Mouse (Mus musculus) embryonic facial prominence, embryonic 13.5 days (tissue): ENCODE data around the gene Rbp4. TPM values are rescaled to one million over a fixed set of nuclear protein-coding genes. Genes with fewer than 3 reads are reported as not detected.

ENCODE experiments used
- ATAC-seq: fragments of 200-750 bp; cut with Nextera tagmentation; 2 replicates; pipeline ENCODE4 v1.8.0; 2017; ENCODE audit warnings: low read depth; ENCODE audit not compliant: insufficient number of reproducible peaks, insufficient read depth, low FRiP score, low TSS enrichment
- H3K27ac ChIP-seq: fragments of 300-500 bp; sonication (generic); 2 replicates; pipeline ENCODE4 v1.5.1; 2015; ENCODE audit warnings: moderate library complexity, mild to moderate bottlenecking, inconsistent platforms
- H3K27me3 ChIP-seq: fragments of 300-500 bp; sonication (generic); 2 replicates; pipeline ENCODE4 v1.6.1; 2015; ENCODE audit warnings: mild to moderate bottlenecking, inconsistent platforms
- H3K36me3 ChIP-seq: fragments of 300-500 bp; sonication (generic); 2 replicates; pipeline ENCODE4 v1.6.1; 2015; ENCODE audit warnings: mild to moderate bottlenecking, inconsistent platforms
- H3K4me1 ChIP-seq: fragments of 300-500 bp; sonication (generic); 2 replicates; pipeline ENCODE4 v1.6.1; 2015; ENCODE audit warnings: inconsistent platforms
- H3K4me2 ChIP-seq: fragments of 300-500 bp; sonication (generic); 2 replicates; pipeline ENCODE4 v1.6.1; 2015; ENCODE audit warnings: moderate library complexity, mild to moderate bottlenecking, inconsistent platforms
- H3K4me3 ChIP-seq: fragments of 300-500 bp; sonication (generic); 2 replicates; pipeline ENCODE4 v1.5.1; 2015; ENCODE audit warnings: mild to moderate bottlenecking, inconsistent platforms
- H3K9ac ChIP-seq: fragments of 300-500 bp; sonication (generic); 2 replicates; pipeline ENCODE4 v1.6.1; 2015; ENCODE audit warnings: mild to moderate bottlenecking, inconsistent platforms
- H3K9me3 ChIP-seq: fragments of 300-500 bp; sonication (generic); 2 replicates; pipeline ENCODE4 v1.6.1; 2016; ENCODE audit warnings: inconsistent platforms
- WGBS: fragments of 180-500 bp; shearing (Covaris S2); methylation state at CpG from one replicate; pipeline ENCODE4 v1.1.7; 2015; ENCODE audit warnings: mixed read lengths; 5-methylcytosine and 5-hydroxymethylcytosine counted together
- polyA plus RNA-seq: library from polyadenylated mRNA; unstranded; fragments of >200 nt; fragmentation: Nextera tagmentation; extraction: Ambion mirVana; gene quantifications from 2 replicates; pipeline ENCODE4 v1.2.1, GENCODE M21; 2015

The Rbp4 gene
- polyA plus RNA-seq, 1 experiment from 2014 or later, result 2.3 TPM

DNA sequence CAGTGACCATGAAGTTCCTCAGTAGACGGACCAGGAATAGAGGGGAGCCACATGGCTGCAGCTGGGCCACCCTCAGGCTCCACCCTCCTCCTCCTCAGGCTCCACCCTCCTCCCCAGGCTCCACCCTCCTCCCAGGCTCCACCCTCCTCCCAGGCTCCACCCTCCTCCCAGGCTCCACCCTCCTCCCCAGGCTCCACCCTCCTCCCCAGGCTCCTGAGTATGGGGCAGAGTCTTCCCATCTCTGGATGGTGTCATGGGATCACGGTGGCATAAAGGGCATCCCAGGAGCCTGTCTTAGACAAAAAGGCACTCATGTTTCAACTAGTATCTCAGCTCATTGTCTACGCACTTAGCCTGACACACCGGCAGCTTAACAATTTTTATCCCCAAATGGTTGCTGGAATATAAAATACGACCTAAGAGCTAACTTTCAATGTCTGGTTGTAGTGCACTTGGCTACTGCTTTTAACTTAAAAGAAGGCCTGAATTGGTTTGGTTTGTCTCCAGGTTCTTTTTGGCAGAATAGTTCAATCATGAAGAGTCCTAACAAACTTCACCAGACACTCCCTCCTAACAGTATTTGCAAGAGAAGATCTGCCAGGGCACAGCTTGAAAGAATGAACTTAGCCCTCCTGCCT, 4.8 kb downstream of the Rbp4 start:
- Histone ChIP-seq H3K4me2 (no peak overlapping the region), H3K36me3 (no peaks in the 10 kb centered on the region), H3K27me3 (peaks cover 38% of the 10 kb centered on the region), H3K9me3 (no peaks in the 10 kb centered on the region), H3K4me1 (peaks cover 8% of the 10 kb centered on the region; the same call in 1 of the 2 replicates), H3K27ac (no peak overlapping the region), H3K4me3 (no peak overlapping the region), H3K9ac (no peak overlapping the region)
- no peak for ATAC-seq
- WGBS, result 83% methylated on average over 5 of the region's 5 CpGs

DNA sequence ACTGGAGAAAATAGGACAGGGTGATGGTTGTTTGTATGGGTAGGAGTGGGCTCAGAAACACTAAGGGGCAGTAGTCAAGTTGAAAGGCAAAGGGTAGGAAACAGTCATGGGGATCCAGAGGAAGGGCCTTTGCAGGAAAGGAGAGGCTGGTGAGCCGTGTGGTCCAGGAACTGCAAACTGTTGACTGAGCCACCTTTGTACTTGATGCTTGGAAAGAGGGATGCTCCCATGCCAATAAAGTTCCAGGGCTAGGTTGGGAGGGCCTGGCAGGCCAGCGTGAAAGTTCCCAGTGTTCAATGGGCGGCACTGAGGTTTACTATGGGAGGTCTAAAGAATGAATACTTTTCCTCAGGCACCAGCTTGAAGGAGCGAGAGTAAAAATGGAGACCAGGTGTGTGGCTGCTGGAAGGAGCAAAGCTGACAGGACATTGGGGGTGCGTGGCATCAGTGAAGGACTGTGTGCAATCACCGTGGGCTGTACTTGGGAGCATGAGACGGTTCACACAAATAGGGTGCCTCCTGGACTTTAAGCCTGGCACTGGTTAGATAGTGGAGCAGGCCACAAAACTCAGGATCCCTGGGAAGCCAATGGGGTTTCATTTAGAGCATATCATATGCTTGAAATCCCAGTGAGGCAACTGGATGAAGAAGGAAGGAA, 10.1 kb downstream of the Rbp4 start:
- Histone ChIP-seq H3K4me1 (no peaks in the 10 kb centered on the region), H3K9ac (no peak overlapping the region), H3K27me3 (no peaks in the 10 kb centered on the region), H3K9me3 (no peaks in the 10 kb centered on the region), H3K4me3 (no peak overlapping the region), H3K27ac (no peak overlapping the region), H3K4me2 (no peak overlapping the region), H3K36me3 (no peaks in the 10 kb centered on the region)
- WGBS, result 87% methylated on average over 7 of the region's 7 CpGs
- ATAC-seq, result no peak

DNA sequence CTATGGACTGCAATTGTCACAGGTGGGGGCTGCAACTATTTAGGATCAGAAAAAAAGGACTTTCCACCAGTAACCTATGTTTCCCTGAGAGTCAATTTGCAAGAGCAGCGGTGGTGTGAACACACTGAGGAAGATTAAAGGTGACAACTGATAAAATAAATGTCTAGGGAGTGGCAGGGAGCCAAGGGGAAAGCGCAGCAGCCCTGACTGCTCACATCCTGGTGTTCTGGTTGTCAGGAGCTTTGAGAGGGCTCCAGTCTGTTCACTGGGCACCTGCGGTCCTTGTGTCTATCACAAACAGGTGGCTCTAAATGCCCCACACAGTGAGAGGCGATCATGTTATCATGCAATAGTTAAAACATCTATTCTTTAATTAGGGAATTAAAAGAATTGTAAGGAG, 12.5 kb downstream of the Rbp4 start:
- Histone ChIP-seq H3K36me3 (no peaks in the 10 kb centered on the region), H3K27me3 (no peaks in the 10 kb centered on the region), H3K9me3 (no peaks in the 10 kb centered on the region), H3K4me2 (no peak overlapping the region), H3K9ac (no peak overlapping the region), H3K4me1 (no peaks in the 10 kb centered on the region), H3K27ac (no peak overlapping the region), H3K4me3 (no peak overlapping the region)
- WGBS, result 40% methylated on average over 4 of the region's 4 CpGs
- no peak for ATAC-seq

DNA sequence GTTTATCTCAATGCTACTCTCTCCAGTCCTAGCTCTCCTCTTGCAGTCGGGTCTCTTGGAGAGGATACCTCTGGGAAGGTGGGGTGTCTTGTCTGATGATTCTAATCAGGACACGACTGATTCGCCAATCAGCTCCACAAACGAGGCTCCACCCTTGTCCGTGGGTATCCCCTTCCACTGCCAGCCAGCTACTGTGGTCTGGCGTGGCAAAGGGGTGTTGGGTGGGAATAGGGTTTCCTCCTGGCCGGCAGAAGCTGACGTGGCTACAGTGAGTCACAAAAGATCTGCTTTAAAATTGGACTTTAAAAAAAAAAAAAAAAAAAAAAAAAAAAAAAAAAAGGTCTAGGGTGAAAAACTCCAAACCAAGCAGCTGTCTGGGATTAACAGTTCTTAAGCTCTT, 14.0 kb downstream of the Rbp4 start:
- no peaks in the 10 kb centered on the region for H3K4me1 ChIP-seq
- H3K4me2 ChIP-seq, result no peak overlapping the region
- no peak overlapping the region for H3K9ac ChIP-seq
- WGBS, result 70% methylated on average over 8 of the region's 8 CpGs
- no peak overlapping the region for H3K4me3 ChIP-seq
- no peaks in the 10 kb centered on the region for H3K27me3 ChIP-seq
- no peak for ATAC-seq
- H3K27ac ChIP-seq, result no peak overlapping the region
- H3K9me3 ChIP-seq, result no peaks in the 10 kb centered on the region
- no peaks in the 10 kb centered on the region for H3K36me3 ChIP-seq

DNA sequence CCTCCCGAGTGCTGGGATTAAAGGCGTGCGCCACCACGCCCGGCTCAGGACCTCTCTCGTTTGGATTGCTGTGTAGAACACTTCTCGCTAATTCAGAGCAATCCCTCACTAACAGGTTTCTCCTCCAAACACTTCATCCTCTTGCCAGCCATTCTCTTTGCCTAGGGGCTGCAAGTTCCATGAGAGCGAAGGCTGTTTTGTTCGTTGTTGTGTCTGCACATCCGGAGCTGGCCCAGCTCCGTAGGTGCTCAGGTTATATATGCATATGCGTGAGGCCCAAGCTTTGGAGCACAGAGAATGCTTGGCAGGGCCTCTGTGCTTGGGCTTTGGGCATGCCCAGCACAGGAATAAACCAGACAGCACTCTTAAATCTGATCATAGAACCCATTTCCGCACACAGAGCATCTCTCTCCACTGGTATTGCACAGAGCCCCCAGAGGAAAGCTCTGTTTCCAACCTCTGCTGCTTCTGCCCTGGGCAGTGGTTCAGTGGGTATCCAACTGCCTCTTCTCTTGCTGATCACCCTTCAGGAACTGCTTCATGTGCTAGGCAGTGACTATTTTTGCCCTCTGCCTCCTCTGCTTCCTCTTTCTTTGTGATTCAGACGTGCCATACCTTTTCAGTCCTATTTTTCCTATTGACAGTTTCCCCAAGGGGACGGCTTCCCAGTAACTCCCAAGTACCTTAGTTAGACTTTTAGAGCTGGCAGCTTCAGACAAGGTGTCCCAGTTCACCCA, 15.4 kb downstream of the Rbp4 start:
- Histone ChIP-seq H3K27me3 (no peaks in the 10 kb centered on the region; the same call in 1 of the 2 replicates), H3K4me2 (no peak overlapping the region), H3K4me1 (no peaks in the 10 kb centered on the region), H3K4me3 (no peak overlapping the region), H3K36me3 (no peaks in the 10 kb centered on the region), H3K27ac (no peak overlapping the region), H3K9ac (no peak overlapping the region), H3K9me3 (no peaks in the 10 kb centered on the region)
- 92% methylated on average over 15 of the region's 15 CpGs for WGBS
- ATAC-seq, result no peak

DNA sequence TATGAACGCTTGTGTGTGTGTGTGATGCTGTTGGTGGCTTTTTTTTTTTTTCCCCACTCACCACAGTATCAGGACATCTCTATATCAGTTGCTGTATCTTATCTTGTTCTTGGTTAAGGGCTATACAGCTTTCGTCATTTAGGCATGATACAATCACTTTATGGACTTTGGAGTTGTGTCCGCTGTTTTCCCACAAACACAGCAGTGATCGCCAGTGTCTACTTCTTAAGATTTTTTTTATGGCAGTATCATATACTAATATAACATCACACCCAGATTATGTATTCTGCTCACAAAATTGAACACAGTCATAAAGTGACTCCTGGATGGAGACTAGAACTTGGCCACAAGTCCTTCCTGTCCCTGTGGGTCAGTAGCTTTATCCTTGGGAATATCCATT, 17.2 kb downstream of the Rbp4 start:
- no peak overlapping the region for H3K4me3 ChIP-seq
- no peaks in the 10 kb centered on the region; the same call in 1 of the 2 replicates for H3K27me3 ChIP-seq
- no peaks in the 10 kb centered on the region for H3K9me3 ChIP-seq
- no peak overlapping the region for H3K9ac ChIP-seq
- no peak overlapping the region for H3K27ac ChIP-seq
- H3K4me1 ChIP-seq, result no peaks in the 10 kb centered on the region
- H3K4me2 ChIP-seq, result no peak overlapping the region
- H3K36me3 ChIP-seq, result no peaks in the 10 kb centered on the region
- no peak for ATAC-seq
- WGBS, result 91% methylated on average over 4 of the region's 4 CpGs

DNA sequence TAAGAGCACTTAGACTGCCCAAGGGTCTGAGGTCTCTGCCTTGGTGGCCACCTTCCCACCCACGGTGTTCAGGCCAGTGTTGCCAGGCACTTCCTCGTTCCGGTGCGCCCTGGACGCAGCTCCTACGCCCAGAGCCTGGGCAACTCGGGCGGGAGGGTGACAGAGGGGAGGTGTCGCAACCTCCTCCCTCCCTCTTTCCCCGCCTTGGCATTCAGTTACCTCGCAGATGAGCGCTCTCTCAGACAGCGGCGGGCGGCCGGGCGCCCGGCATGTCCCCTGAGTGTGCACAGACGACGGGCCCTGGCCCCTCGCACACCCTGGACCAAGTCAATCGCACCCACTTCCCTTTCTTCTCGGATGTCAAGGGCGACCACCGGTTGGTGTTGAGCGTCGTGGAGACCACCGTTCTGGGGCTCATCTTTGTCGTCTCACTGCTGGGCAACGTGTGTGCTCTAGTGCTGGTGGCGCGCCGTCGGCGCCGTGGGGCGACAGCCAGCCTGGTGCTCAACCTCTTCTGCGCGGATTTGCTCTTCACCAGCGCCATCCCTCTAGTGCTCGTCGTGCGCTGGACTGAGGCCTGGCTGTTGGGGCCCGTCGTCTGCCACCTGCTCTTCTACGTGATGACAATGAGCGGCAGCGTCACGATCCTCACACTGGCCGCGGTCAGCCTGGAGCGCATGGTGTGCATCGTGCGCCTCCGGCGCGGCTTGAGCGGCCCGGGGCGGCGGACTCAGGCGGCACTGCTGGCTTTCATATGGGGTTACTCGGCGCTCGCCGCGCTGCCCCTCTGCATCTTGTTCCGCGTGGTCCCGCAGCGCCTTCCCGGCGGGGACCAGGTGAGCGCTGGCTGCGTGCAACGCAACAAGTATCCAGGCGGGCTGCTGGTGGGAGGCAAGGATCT, 28.0 kb downstream of the Rbp4 start, which contains the start of gene Ffar4:
Gene Ffar4 (plus strand): TSS at position 214 of the 901 bp plus-strand sequence.
- peaks cover 66% of the 10 kb centered on the region for H3K27me3 ChIP-seq
- H3K4me2 ChIP-seq, result peak within 1 kb of the TSS; percentile 65
- no peak for ATAC-seq
- under 1% methylated on average over 77 of the region's 77 CpGs for whole genome bisulfite sequencing
- peaks cover 9% of the 10 kb centered on the region for H3K4me1 ChIP-seq
- no peaks in the 10 kb centered on the region for H3K36me3 ChIP-seq
- H3K27ac ChIP-seq, result no peak within 1 kb of the TSS
- peak within 1 kb of the TSS; percentile 40 for H3K4me3 ChIP-seq
- H3K9me3 ChIP-seq, result no peaks in the 10 kb centered on the region
- H3K9ac ChIP-seq, result 0 out of 2 replicates have a peak within 1 kb of the TSS, but pooled peaks have one; percentile 44

DNA sequence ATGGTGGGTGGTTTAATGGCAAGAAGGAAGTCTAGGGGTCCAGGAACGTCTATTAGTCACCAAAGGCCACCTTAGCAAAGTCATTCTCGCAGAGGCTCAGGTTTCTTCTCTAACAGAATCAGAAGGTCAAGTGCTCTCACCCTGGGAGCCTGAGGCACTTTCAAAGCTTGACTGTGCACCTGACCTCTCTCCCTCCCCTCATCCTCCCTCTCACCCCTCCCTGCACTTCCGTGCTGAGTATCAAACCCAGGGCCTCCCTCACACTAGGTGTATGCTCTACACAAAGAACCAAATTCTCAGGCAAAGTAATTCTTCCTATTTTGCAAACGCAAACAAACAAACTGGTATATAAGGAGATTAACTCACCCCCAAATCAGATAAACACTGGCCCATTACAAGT, 28.9 kb downstream of the Rbp4 start:
- no peak overlapping the region for H3K4me2 ChIP-seq
- H3K36me3 ChIP-seq, result no peaks in the 10 kb centered on the region
- no peak overlapping the region for H3K4me3 ChIP-seq
- ATAC-seq, result no peak
- 4% methylated on average over 4 of the region's 4 CpGs for WGBS
- no peak overlapping the region for H3K27ac ChIP-seq
- no peaks in the 10 kb centered on the region for H3K9me3 ChIP-seq
- H3K27me3 ChIP-seq, result peaks cover 66% of the 10 kb centered on the region
- H3K4me1 ChIP-seq, result peaks cover 9% of the 10 kb centered on the region
- no peak overlapping the region for H3K9ac ChIP-seq

DNA sequence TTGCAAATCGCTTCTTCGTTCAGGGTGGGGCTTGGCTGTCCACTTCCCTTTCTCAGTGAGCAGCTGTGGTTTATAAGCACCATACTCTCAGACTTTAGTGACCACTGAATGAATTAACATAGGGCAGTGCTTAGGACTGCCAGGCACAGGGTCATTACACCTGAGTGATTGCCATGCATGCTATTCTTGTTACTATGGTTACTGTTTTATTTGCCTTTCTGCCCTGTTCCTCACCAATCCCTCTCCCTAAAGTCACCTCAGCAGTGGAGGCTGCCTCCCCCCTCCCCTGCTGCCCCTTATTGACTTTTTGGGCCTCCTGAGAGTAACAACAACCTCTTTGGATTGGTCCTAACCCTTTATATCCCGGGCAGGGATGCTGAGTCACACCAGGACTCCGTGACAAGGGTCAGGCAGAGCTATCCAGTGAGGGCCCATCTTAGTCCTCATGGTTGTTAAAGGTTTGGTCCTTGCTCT, 33.5 kb downstream of the Rbp4 start:
- Histone ChIP-seq H3K36me3 (no peaks in the 10 kb centered on the region), H3K27me3 (peaks cover 29% of the 10 kb centered on the region), H3K27ac (no peak overlapping the region), H3K4me1 (no peaks in the 10 kb centered on the region), H3K9ac (no peak overlapping the region), H3K9me3 (no peaks in the 10 kb centered on the region), H3K4me2 (no peak overlapping the region), H3K4me3 (no peak overlapping the region)
- WGBS, result 69% methylated on average over 4 of the region's 4 CpGs
- no peak for ATAC-seq

DNA sequence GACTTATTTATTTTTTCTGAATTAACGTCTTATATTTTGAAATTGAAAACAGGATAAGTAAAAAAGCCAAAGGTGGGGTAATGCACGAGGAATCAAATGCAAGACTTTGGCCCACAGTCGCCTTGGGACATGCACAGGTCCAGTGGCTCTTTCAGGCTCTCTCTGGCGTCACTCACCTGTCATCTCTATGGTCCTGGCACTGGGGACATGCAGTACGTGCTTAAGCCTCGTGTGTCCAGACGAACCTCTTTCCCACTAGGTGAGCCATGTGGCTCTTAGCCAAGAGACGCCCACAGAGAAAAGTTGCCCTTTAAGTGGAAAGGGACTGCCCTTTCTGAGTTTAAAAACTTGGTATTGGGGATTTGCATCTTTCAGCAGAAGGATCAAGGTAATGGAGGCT, 35.7 kb downstream of the Rbp4 start:
- Histone ChIP-seq H3K27ac (no peak overlapping the region), H3K9me3 (no peaks in the 10 kb centered on the region), H3K27me3 (peaks cover 9% of the 10 kb centered on the region), H3K4me2 (no peak overlapping the region), H3K9ac (no peak overlapping the region), H3K36me3 (no peaks in the 10 kb centered on the region), H3K4me3 (no peak overlapping the region), H3K4me1 (no peaks in the 10 kb centered on the region)
- ATAC-seq, result no peak
- 72% methylated on average over 8 of the region's 8 CpGs for WGBS

DNA sequence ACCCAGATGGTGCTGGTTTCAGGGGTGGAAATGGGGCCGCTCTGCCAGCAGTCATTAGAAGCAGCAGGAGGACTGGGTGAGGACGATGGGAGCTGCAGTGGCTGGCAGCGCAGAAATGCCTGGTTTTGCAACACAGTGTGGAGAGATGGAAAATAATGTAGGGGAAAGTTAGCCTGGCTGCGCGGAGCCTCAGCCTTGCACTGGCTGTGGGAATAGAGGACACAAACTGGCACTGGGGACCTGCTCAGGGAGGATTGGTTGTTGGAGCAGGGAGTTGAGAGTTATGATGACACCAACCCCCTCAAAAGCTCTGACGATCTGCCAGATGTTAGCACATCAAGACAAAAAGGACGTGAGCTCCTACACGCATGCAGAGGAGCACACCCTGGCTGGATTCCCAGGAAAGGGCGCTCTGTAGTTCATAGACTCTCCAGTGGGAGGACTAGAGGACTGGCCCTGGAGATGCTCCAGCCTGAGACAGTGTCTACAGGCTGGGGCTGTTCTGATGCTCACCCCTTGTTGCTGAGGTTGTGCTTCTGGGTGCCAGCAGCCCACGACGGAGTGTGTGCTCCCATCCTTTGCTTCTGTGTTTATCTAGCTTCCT, 38.0 kb downstream of the Rbp4 start:
- H3K27ac ChIP-seq, result no peak overlapping the region

More for the DNA sequence above, 38.0 kb downstream of the Rbp4 start:
- Histone ChIP-seq H3K9me3 (no peaks in the 10 kb centered on the region), H3K27me3 (no peaks in the 10 kb centered on the region; the same call in 1 of the 2 replicates), H3K9ac (no peak overlapping the region), H3K4me2 (no peak overlapping the region), H3K4me3 (no peak overlapping the region), H3K36me3 (no peaks in the 10 kb centered on the region), H3K4me1 (no peaks in the 10 kb centered on the region)
- 54% methylated on average over 11 of the region's 11 CpGs for WGBS
- ATAC-seq, result 0 out of 2 replicates have a peak, but pooled peaks have one; percentile 26
